Comparison of ENCODE assay signal across 11 mouse cellular contexts in the genomic region with DNA sequence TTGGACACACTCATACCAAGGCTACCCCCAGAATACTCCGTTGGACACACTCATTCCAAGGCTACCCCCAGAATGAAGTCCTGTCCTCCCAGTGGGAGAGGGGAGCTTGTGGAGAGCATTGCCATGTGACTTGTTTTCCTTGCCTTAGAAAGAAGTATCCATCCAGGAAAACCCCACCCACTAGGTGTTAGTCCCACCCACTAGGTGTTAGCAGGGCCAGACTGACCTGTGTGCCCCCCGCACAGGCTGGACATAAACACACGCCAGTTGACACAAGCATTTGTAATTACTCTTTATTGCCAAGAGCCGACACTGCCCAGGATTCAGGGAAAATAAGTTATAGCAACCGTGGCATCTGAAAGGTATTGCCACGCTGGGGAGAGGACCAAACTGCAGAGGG. TPM values are rescaled to one million over a fixed set of nuclear protein-coding genes. Genes with fewer than 3 reads are reported as not detected.
A peak's percentile ranks its signal among the peaks of the same experiment; 100 is the strongest.
DNase-seq lines count a peak whose midpoint lies in the region; ATAC-seq and TF ChIP-seq lines count a peak whose summit lies in the region.
"Had no signal": no experiment of that assay in that cellular context is flagged by ENCODE, and none has a peak within 500 bp of the region (broad histone marks: within the 10 kb centered on the region; RNA-seq: fewer than 3 reads in every experiment).

No protein-coding gene starts in this region.

- H3K27ac ChIP-seq in kidney, adult 2 months (ENCODE audit: insufficient read depth, low read depth, low read length): no peak overlapping the region
- H3K27ac ChIP-seq in kidney, embryonic 14.5 days (ENCODE audit: low read depth, low read length): no peak overlapping the region
- H3K27ac ChIP-seq in embryonic facial prominence, embryonic 10.5 days (replicated peaks): no peak overlapping the region
- H3K27ac ChIP-seq in limb, embryonic 15.5 days: no peak overlapping the region
- no peak overlapping the region for H3K27ac ChIP-seq in heart, embryonic 10.5 days
- H3K27ac ChIP-seq: heart, adult 2 months had no signal

- no peak overlapping the region for H3K4me2 ChIP-seq in kidney, embryonic 14.5 days (replicated peaks; ENCODE audit: low read depth, low read length)
- no peak overlapping the region for H3K4me2 ChIP-seq in limb, embryonic 15.5 days

- no peak for ATAC-seq in cerebellum, adult (ENCODE audit: insufficient number of reproducible peaks, low FRiP score, low TSS enrichment)
- ATAC-seq in kidney, embryonic 14.5 days (ENCODE audit: low FRiP score, low TSS enrichment): no peak
- ATAC-seq in limb, embryonic 15.5 days (ENCODE audit: insufficient number of reproducible peaks, low FRiP score, low TSS enrichment, low read depth): no peak

- peaks cover 3% of the 10 kb centered on the region for H3K36me3 ChIP-seq in kidney, adult 2 months (ENCODE audit: control insufficient read depth, insufficient read depth, low read length)
- peaks cover 45% of the 10 kb centered on the region for H3K36me3 ChIP-seq in kidney, embryonic 14.5 days (ENCODE audit: control insufficient read depth, insufficient read depth, low read length)
- H3K36me3 ChIP-seq in embryonic facial prominence, embryonic 10.5 days (replicated peaks): peaks cover 49% of the 10 kb centered on the region
- peaks cover 43% of the 10 kb centered on the region for H3K36me3 ChIP-seq in limb, embryonic 15.5 days
- H3K36me3 ChIP-seq in heart, embryonic 10.5 days: peaks cover 53% of the 10 kb centered on the region

- DNase-seq in cerebellum, adult 9-10 months: peak; percentile 36
- peak; percentile 57 for DNase-seq in kidney, adult 2 months
- DNase-seq in embryonic facial prominence, embryonic 10.5 days (ENCODE audit: low spot score): no peak
- no peak for DNase-seq in spleen, adult 12 weeks (ENCODE audit: low spot score)
- DNase-seq in heart, embryonic 10.5 days (ENCODE audit: low spot score): no peak
- DNase-seq: heart, adult 2 months had no signal

- H3K4me1 ChIP-seq in kidney, adult 2 months (ENCODE audit: control insufficient read depth, insufficient read depth, low read length): peaks cover 11% of the 10 kb centered on the region; the same call in 1 of the 2 replicates
- 0 out of 2 replicates have a peak, but pooled peaks cover 3% of the 10 kb centered on the region for H3K4me1 ChIP-seq in kidney, embryonic 14.5 days (ENCODE audit: control insufficient read depth, insufficient read depth, low read length)
- peaks cover 8% of the 10 kb centered on the region for H3K4me1 ChIP-seq in embryonic facial prominence, embryonic 10.5 days
- H3K4me1 ChIP-seq in limb, embryonic 15.5 days: peaks cover 12% of the 10 kb centered on the region
- peaks cover 20% of the 10 kb centered on the region; the same call in 1 of the 2 replicates for H3K4me1 ChIP-seq in heart, embryonic 10.5 days

- no peak overlapping the region for H3K9ac ChIP-seq in kidney, embryonic 14.5 days (ENCODE audit: low read depth, low read length)
- H3K9ac ChIP-seq in limb, embryonic 15.5 days: no peak overlapping the region

- no peak for TF ChIP-seq CTCF in kidney, adult 2 months (conservative IDR thresholded peaks at IDR 0.05; ENCODE audit: insufficient read depth, insufficient read length, low read depth, low read length)

- no peak for TF ChIP-seq POLR2A in kidney, adult 2 months (IDR thresholded peaks at IDR 0.05; ENCODE audit: low read depth, low read length)

- H3K4me3 ChIP-seq in kidney, adult 2 months (ENCODE audit: insufficient read depth, low read depth, low read length): 0 out of 2 replicates have a peak overlapping the region, but pooled peaks have one; percentile 87
- no peak overlapping the region for H3K4me3 ChIP-seq in kidney, embryonic 14.5 days (ENCODE audit: low read length)
- H3K4me3 ChIP-seq in embryonic facial prominence, embryonic 10.5 days: peak overlapping the region; percentile 87; the same call in 1 of the 2 replicates
- 0 out of 2 replicates have a peak overlapping the region, but pooled peaks have one; percentile 81 for H3K4me3 ChIP-seq in limb, embryonic 15.5 days
- no peak overlapping the region for H3K4me3 ChIP-seq in heart, embryonic 10.5 days

- no peaks in the 10 kb centered on the region for H3K27me3 ChIP-seq in kidney, adult 2 months (replicated peaks; ENCODE audit: control insufficient read depth, insufficient read depth, low read length)
- H3K27me3 ChIP-seq in kidney, embryonic 14.5 days (ENCODE audit: control insufficient read depth, insufficient read depth, low read length): no peaks in the 10 kb centered on the region
- H3K27me3 ChIP-seq in embryonic facial prominence, embryonic 10.5 days (replicated peaks; ENCODE audit: low read depth, poor library complexity, severe bottlenecking): no peaks in the 10 kb centered on the region
- H3K27me3 ChIP-seq in limb, embryonic 15.5 days: no peaks in the 10 kb centered on the region
- no peaks in the 10 kb centered on the region for H3K27me3 ChIP-seq in heart, embryonic 10.5 days (ENCODE audit: insufficient read depth, poor library complexity, severe bottlenecking)

- H3K9me3 ChIP-seq in kidney, embryonic 14.5 days (ENCODE audit: control insufficient read depth, low read length): no peaks in the 10 kb centered on the region
- H3K9me3 ChIP-seq in embryonic facial prominence, embryonic 10.5 days: no peaks in the 10 kb centered on the region
- no peaks in the 10 kb centered on the region for H3K9me3 ChIP-seq in limb, embryonic 15.5 days
- no peaks in the 10 kb centered on the region for H3K9me3 ChIP-seq in heart, embryonic 10.5 days

- WGBS in kidney, adult 2 months: 50% methylated on average over 6 of the region's 6 CpGs
- 83% methylated on average over 6 of the region's 6 CpGs for WGBS in kidney, embryonic 14.5 days
- 84% methylated on average over 6 of the region's 6 CpGs for WGBS in embryonic facial prominence, embryonic 10.5 days
- 77% methylated on average over 6 of the region's 6 CpGs for WGBS in limb, embryonic 15.5 days
- 80% methylated on average over 6 of the region's 6 CpGs for WGBS in heart, embryonic 10.5 days

RNA-seq across cellular contexts. Expression of gene Mien1, which starts 1.4 kb away (rescaled TPM):
- 126 and 179 TPM in 2 replicates for polyA plus RNA-seq in kidney, adult 2 months (2012; rRNA removed)
- polyA plus RNA-seq in kidney, embryonic 14.5 days (2014; fragmentation: Nextera tagmentation; extraction: Ambion mirVana): 83.8 and 101 TPM in 2 replicates
- 83.5 and 85.9 TPM in 2 replicates for polyA plus RNA-seq in embryonic facial prominence, embryonic 10.5 days (2016; fragmentation: Nextera tagmentation; extraction: Ambion mirVana)
- polyA plus RNA-seq in limb, embryonic 15.5 days (2015; fragmentation: Nextera tagmentation; extraction: Ambion mirVana): 100 and 109 TPM in 2 replicates
- 98.9 and 103 TPM in 2 replicates for polyA plus RNA-seq in heart, embryonic 10.5 days (2016; fragmentation: Nextera tagmentation; extraction: Ambion mirVana)

RNA-seq across cellular contexts. Expression of gene Grb7, which starts 8.8 kb away (rescaled TPM):
- polyA plus RNA-seq in kidney, adult 2 months (2012; rRNA removed): 143 and 160 TPM in 2 replicates
- 52.3 and 66.8 TPM in 2 replicates for polyA plus RNA-seq in kidney, embryonic 14.5 days (2014; fragmentation: Nextera tagmentation; extraction: Ambion mirVana)
- 11.9 and 13.3 TPM in 2 replicates for polyA plus RNA-seq in embryonic facial prominence, embryonic 10.5 days (2016; fragmentation: Nextera tagmentation; extraction: Ambion mirVana)
- 10.5 and 11.1 TPM in 2 replicates for polyA plus RNA-seq in limb, embryonic 15.5 days (2015; fragmentation: Nextera tagmentation; extraction: Ambion mirVana)
- polyA plus RNA-seq in heart, embryonic 10.5 days (2016; fragmentation: Nextera tagmentation; extraction: Ambion mirVana): 2.5 and 15.3 TPM in 2 replicates

RNA-seq across cellular contexts. Expression of gene Erbb2, which starts 25.2 kb away (rescaled TPM):
- 44.8 and 55.9 TPM in 2 replicates for polyA plus RNA-seq in kidney, adult 2 months (2012; rRNA removed)
- polyA plus RNA-seq in kidney, embryonic 14.5 days (2014; fragmentation: Nextera tagmentation; extraction: Ambion mirVana): 35.5 and 54.1 TPM in 2 replicates
- 27.5 and 29.5 TPM in 2 replicates for polyA plus RNA-seq in embryonic facial prominence, embryonic 10.5 days (2016; fragmentation: Nextera tagmentation; extraction: Ambion mirVana)
- polyA plus RNA-seq in limb, embryonic 15.5 days (2015; fragmentation: Nextera tagmentation; extraction: Ambion mirVana): 63.3 and 70.7 TPM in 2 replicates
- polyA plus RNA-seq in heart, embryonic 10.5 days (2016; fragmentation: Nextera tagmentation; extraction: Ambion mirVana): 47.4 and 70.6 TPM in 2 replicates

RNA-seq across cellular contexts. Expression of gene Pgap3, which starts 37.2 kb away (rescaled TPM):
- 32.2 and 35.4 TPM in 2 replicates for polyA plus RNA-seq in kidney, adult 2 months (2012; rRNA removed)
- 10.7 and 14.8 TPM in 2 replicates for polyA plus RNA-seq in kidney, embryonic 14.5 days (2014; fragmentation: Nextera tagmentation; extraction: Ambion mirVana)
- polyA plus RNA-seq in embryonic facial prominence, embryonic 10.5 days (2016; fragmentation: Nextera tagmentation; extraction: Ambion mirVana): 9.6 TPM in 2 replicates
- 12.6 and 13.0 TPM in 2 replicates for polyA plus RNA-seq in limb, embryonic 15.5 days (2015; fragmentation: Nextera tagmentation; extraction: Ambion mirVana)
- 15.3 and 21.3 TPM in 2 replicates for polyA plus RNA-seq in heart, embryonic 10.5 days (2016; fragmentation: Nextera tagmentation; extraction: Ambion mirVana)

RNA-seq across cellular contexts. Expression of gene Pnmt, which starts 51.2 kb away (rescaled TPM):
- not detected in 2 replicates for polyA plus RNA-seq in kidney, adult 2 months (2012; rRNA removed)
- 0.84 and 2.2 TPM in 2 replicates for polyA plus RNA-seq in kidney, embryonic 14.5 days (2014; fragmentation: Nextera tagmentation; extraction: Ambion mirVana)
- polyA plus RNA-seq in embryonic facial prominence, embryonic 10.5 days (2016; fragmentation: Nextera tagmentation; extraction: Ambion mirVana): 0.17 and 0.30 TPM in 2 replicates
- polyA plus RNA-seq in limb, embryonic 15.5 days (2015; fragmentation: Nextera tagmentation; extraction: Ambion mirVana): 1.6 TPM in 2 replicates
- polyA plus RNA-seq in heart, embryonic 10.5 days (2016; fragmentation: Nextera tagmentation; extraction: Ambion mirVana): 5.0 and 5.1 TPM in 2 replicates
- polyA plus RNA-seq: large intestine, adult 2 months; small intestine, adult 2 months had no signal

Comparison
In these comparisons a context has a peak if more than half of its experiments do, and no peak if none do; other contexts are left out.
1. H3K4me3 ChIP-seq: peak in kidney, adult 2 months (single experiment), embryonic facial prominence, embryonic 10.5 days (single experiment) and limb, embryonic 15.5 days (single experiment); none in kidney, embryonic 14.5 days (single experiment) and heart, embryonic 10.5 days (single experiment).
2. DNase-seq: peak in cerebellum, adult 9-10 months (single experiment) and kidney, adult 2 months (single experiment); none in embryonic facial prominence, embryonic 10.5 days (single experiment), spleen, adult 12 weeks (single experiment) and heart, embryonic 10.5 days (single experiment).